Mouse (Mus musculus): ENCODE measurements around the gene Tepsin.

DNA sequence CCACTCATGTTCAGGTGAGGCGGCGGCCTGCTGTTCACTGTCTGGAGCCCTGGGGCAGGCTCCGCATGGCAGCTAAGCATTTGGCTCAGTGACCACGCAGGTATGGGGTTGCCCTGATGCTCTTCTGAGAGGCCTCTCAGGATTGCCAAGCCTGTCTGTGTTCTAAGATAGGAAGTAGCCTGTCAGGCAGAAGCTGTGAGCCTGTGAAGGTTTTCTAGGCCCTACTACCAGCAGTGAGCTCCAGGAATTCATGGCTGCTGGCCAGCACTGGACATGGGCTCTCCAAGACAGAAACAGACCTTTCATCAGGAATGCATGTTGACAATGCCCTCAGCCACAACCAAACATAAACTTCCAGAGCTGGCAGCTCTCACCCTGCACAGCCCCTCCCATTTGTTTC, 13.6 kb upstream of the Tepsin start:
- TF ChIP-seq CTCF (conservative IDR thresholded peaks at IDR 0.05; ENCODE audit: insufficient read depth, insufficient read length, low read depth, low read length) (no peak), POLR2A (IDR thresholded peaks at IDR 0.05; ENCODE audit: low read depth, low read length) (no peak)
